ENCODE assay signal across 8 mouse cellular contexts in the genomic region with DNA sequence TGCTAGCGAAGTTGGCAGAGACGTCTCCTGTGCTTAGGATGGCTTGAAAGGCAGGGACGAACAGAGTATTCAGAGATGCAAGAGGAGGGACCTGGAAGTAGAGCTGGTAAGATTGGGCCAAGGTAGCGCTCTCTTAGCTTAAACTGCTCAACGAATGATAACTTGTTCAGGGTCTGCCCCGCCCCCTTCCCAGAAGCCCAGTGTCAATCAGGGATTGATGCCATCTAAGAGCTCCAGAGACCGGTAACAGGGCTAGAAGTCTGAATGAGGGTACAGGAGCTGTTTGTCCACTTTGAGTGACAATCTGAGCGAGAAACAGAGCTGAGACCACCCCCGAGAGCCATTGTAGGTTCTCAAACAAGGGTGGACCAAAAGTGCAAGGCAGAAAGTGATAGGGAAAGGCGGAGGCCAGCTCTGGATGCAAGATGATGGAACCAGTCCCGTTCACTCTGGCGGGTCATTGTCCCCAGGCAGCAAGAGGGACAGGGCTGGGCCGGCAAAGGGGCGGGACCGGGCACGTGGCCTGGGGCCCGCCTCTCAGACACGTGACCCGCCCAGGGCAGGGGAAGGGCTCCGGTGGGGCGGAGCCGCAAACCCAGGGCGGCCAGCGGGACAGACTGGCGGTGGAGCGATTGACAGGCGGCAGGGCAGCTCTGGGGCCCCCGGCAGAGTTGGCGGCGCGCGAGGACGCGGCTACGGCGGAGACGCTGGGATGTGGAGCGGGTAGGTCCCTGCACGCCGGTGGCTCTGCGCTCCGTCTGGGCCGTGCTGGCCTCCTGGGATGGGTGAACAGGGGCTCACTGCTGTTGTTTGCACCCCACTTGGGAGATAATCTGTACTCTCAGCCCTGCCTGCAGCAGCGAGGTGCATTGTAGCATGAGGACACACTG. TPM values are rescaled to one million over a fixed set of nuclear protein-coding genes. Genes with fewer than 3 reads are reported as not detected.
DNase-seq lines count a peak whose midpoint lies in the region; ATAC-seq and TF ChIP-seq lines count a peak whose summit lies in the region.

No protein-coding gene starts in this region.

- H3K9me3 ChIP-seq in hindbrain, postnatal 0 days (ENCODE audit: low read length), result no peaks in the 10 kb centered on the region
- no peaks in the 10 kb centered on the region for H3K9me3 ChIP-seq in megakaryocyte, embryonic 14.5 days

- peak overlapping the region; percentile 60 for H3K9ac ChIP-seq in hindbrain, postnatal 0 days (replicated peaks; ENCODE audit: low read length)

- no peak for TF ChIP-seq CTCF in hindbrain, postnatal 0 days (IDR thresholded peaks at IDR 0.05; ENCODE audit: low read depth)

- peak; percentile 68 for ATAC-seq in common myeloid progenitor, adult 5-6 weeks (replicated peaks; ENCODE audit: low read depth, poor library complexity, severe bottlenecking)
- peak; percentile 95 for ATAC-seq in hindbrain, postnatal 0 days

- peak overlapping the region; percentile 67 for H3K4me3 ChIP-seq in hindbrain, postnatal 0 days (ENCODE audit: low read length)
- peak overlapping the region; percentile 90 for H3K4me3 ChIP-seq in megakaryocyte, embryonic 14.5 days (replicated peaks)

- H3K4me2 ChIP-seq in hindbrain, postnatal 0 days (ENCODE audit: low read depth, low read length), result peak overlapping the region; percentile 96

- H3K4me1 ChIP-seq in hindbrain, postnatal 0 days (ENCODE audit: insufficient read depth, low read length), result peaks cover 17% of the 10 kb centered on the region
- H3K4me1 ChIP-seq in megakaryocyte, embryonic 14.5 days, result peaks cover 77% of the 10 kb centered on the region

- peak; percentile 81 for DNase-seq in adipocyte (ENCODE audit: low spot score)
- DNase-seq in gastrocnemius, adult 8-10 months (ENCODE audit: low spot score in 2 of 2), result peak; percentile 89 to 90
- DNase-seq in hindbrain, postnatal 0 days (ENCODE audit: low spot score), result peak; percentile 86
- DNase-seq in left cerebral cortex, postnatal 10 days (ENCODE audit: extremely low spot score in 1 of 2, low spot score in 2 of 2), result peak; percentile 73 to 94
- peak; percentile 67 to 73 for DNase-seq in right cerebral cortex, adult 2 months (ENCODE audit: low spot score in 2 of 2)
- peak; percentile 47 for DNase-seq in urinary bladder, postnatal 10 days (ENCODE audit: low spot score)

- 5% methylated on average over 42 of the region's 44 CpGs for WGBS in hindbrain, postnatal 0 days

- intact Hi-C loops in left cerebral cortex, postnatal 10 days (cut with DNase I), result no loop called here

- no peaks in the 10 kb centered on the region for H3K27me3 ChIP-seq in hindbrain, postnatal 0 days (ENCODE audit: insufficient read depth, low read length)
- H3K27me3 ChIP-seq in megakaryocyte, embryonic 14.5 days (replicated peaks), result peaks cover 77% of the 10 kb centered on the region

- peak overlapping the region; percentile 51; the same call in 1 of the 2 replicates for H3K27ac ChIP-seq in hindbrain, postnatal 0 days

- no peaks in the 10 kb centered on the region for H3K36me3 ChIP-seq in hindbrain, postnatal 0 days (ENCODE audit: insufficient read depth, low read length)
- no peaks in the 10 kb centered on the region for H3K36me3 ChIP-seq in megakaryocyte, embryonic 14.5 days (replicated peaks; ENCODE audit: low read length)

RNA-seq across cellular contexts. Expression of a gene that starts 16.4 kb away (rescaled TPM):
- total RNA-seq in common myeloid progenitor, adult 5-6 weeks (2017), result 8.1 and 8.8 TPM in 2 replicates
- total RNA-seq in gastrocnemius, adult 8-10 months (2022), result 1 to 10 TPM; 2.5 to 3.9 (median 3.3) TPM
- 19.7 and 23.0 TPM in 2 replicates for total RNA-seq in hindbrain, postnatal 0 days (2014; rRNA removed)
- 20.1 and 22.2 TPM in 2 replicates for polyA plus RNA-seq in hindbrain, postnatal 0 days (2015; fragmentation: Nextera tagmentation; extraction: Ambion mirVana)
- 10 to 100 TPM in 1 of 2 experiments, 1 to 10 TPM in 1; 9.7 to 10.9 TPM for total RNA-seq in left cerebral cortex, postnatal 10 days (2021)
- 2.0 and 8.8 TPM in 2 replicates for polyA plus RNA-seq in megakaryocyte, embryonic 14.5 days (2012; ENCODE audit: insufficient read depth, low replicate concordance)

RNA-seq across cellular contexts. Expression of a gene that starts 16.4 kb away (rescaled TPM):
- total RNA-seq in common myeloid progenitor, adult 5-6 weeks (2017), result not detected in 2 replicates
- under 1 TPM in 3 of 4 experiments, not detected in 1; 0.39 to 0.46 (median 0.45) TPM for total RNA-seq in gastrocnemius, adult 8-10 months (2022)
- total RNA-seq in hindbrain, postnatal 0 days (2014; rRNA removed), result 0.86 and 1.5 TPM in 2 replicates
- 2.6 and 3.0 TPM in 2 replicates for polyA plus RNA-seq in hindbrain, postnatal 0 days (2015; fragmentation: Nextera tagmentation; extraction: Ambion mirVana)
- total RNA-seq in left cerebral cortex, postnatal 10 days (2021), result 1 to 10 TPM; 1.2 to 1.8 TPM
- not detected in 2 replicates for polyA plus RNA-seq in megakaryocyte, embryonic 14.5 days (2012; ENCODE audit: insufficient read depth, low replicate concordance)

RNA-seq across cellular contexts. Expression of a gene that starts 23.5 kb away (rescaled TPM):
- total RNA-seq in common myeloid progenitor, adult 5-6 weeks (2017), result 4.4 and 11.1 TPM in 2 replicates
- 1 to 10 TPM; 1.5 to 4.9 (median 3.5) TPM for total RNA-seq in gastrocnemius, adult 8-10 months (2022)
- total RNA-seq in hindbrain, postnatal 0 days (2014; rRNA removed), result 52.5 and 59.0 TPM in 2 replicates
- polyA plus RNA-seq in hindbrain, postnatal 0 days (2015; fragmentation: Nextera tagmentation; extraction: Ambion mirVana), result 35.1 and 37.4 TPM in 2 replicates
- 10 to 100 TPM; 49.0 to 49.5 TPM for total RNA-seq in left cerebral cortex, postnatal 10 days (2021)
- 3.6 and 19.1 TPM in 2 replicates for polyA plus RNA-seq in megakaryocyte, embryonic 14.5 days (2012; ENCODE audit: insufficient read depth, low replicate concordance)

RNA-seq across cellular contexts. Expression of a gene that starts 37.5 kb away (rescaled TPM):
- total RNA-seq in common myeloid progenitor, adult 5-6 weeks (2017), result 695 and 890 TPM in 2 replicates
- 1,000 to 10,000 TPM; 1,901 to 2,305 (median 2,120) TPM for total RNA-seq in gastrocnemius, adult 8-10 months (2022)
- 301 and 443 TPM in 2 replicates for total RNA-seq in hindbrain, postnatal 0 days (2014; rRNA removed)
- polyA plus RNA-seq in hindbrain, postnatal 0 days (2015; fragmentation: Nextera tagmentation; extraction: Ambion mirVana), result 2,616 and 2,786 TPM in 2 replicates
- total RNA-seq in left cerebral cortex, postnatal 10 days (2021), result 1,000 to 10,000 TPM; 1,579 to 1,597 TPM
- polyA plus RNA-seq in megakaryocyte, embryonic 14.5 days (2012; ENCODE audit: insufficient read depth, low replicate concordance), result 7,037 and 23,567 TPM in 2 replicates

Comparison
In these comparisons a context has a peak if more than half of its experiments do, and no peak if none do; other contexts are left out.
1. Peak in every context shown above with its lines: DNase-seq, ATAC-seq, H3K4me3 ChIP-seq and H3K27ac ChIP-seq.